Comparison of ENCODE assay signal across 16 mouse cellular contexts in genomic region chr7:98733958-98734357, GRCm38 (mm10).
"Had no signal": no experiment of that assay in that cellular context is flagged by ENCODE, and none has a peak within 500 bp of the region (broad histone marks: within the 10 kb centered on the region; RNA-seq: fewer than 3 reads in every experiment).

No protein-coding gene starts in this region.

- ATAC-seq: liver, postnatal 0 days; lung, postnatal 0 days; midbrain, embryonic 13.5 days; midbrain, embryonic 15.5 days had no signal

- H3K4me2 ChIP-seq: midbrain, embryonic 11.5 days; midbrain, embryonic 13.5 days; midbrain, embryonic 15.5 days; neural tube, embryonic 12.5 days; stomach, embryonic 15.5 days had no signal

- H3K36me3 ChIP-seq: midbrain, embryonic 13.5 days; midbrain, embryonic 15.5 days; neural tube, embryonic 12.5 days; stomach, embryonic 15.5 days had no signal

- H3K9me3 ChIP-seq: midbrain, embryonic 13.5 days; midbrain, embryonic 15.5 days; neural tube, embryonic 12.5 days; stomach, embryonic 15.5 days had no signal

- H3K27me3 ChIP-seq: midbrain, embryonic 15.5 days; neural tube, embryonic 12.5 days; stomach, embryonic 15.5 days had no signal

- DNase-seq: liver, postnatal 0 days; lung, embryonic 14.5 days; lung, postnatal 14 days; lung, postnatal 36 days; right cerebral cortex, postnatal 14 days; thymus, adult 2 months; thymus, postnatal 25 days; thymus, postnatal 4 days had no signal

- H3K27ac ChIP-seq: macrophage; midbrain, embryonic 13.5 days; midbrain, embryonic 15.5 days; neural tube, embryonic 12.5 days; stomach, embryonic 15.5 days had no signal

- H3K9ac ChIP-seq: liver, postnatal 0 days; lung, embryonic 14.5 days; midbrain, embryonic 13.5 days; midbrain, embryonic 15.5 days; neural tube, embryonic 12.5 days; stomach, embryonic 15.5 days had no signal

- H3K4me3 ChIP-seq: megakaryocyte, embryonic 14.5 days; midbrain, embryonic 13.5 days; midbrain, embryonic 15.5 days; neural tube, embryonic 12.5 days; stomach, embryonic 15.5 days had no signal
